Mouse (Mus musculus): ENCODE results near the gene Pon1. TPM values are rescaled to one million over a fixed set of nuclear protein-coding genes. Genes with fewer than 3 reads are reported as not detected.

Pon1 gene
- polyA plus RNA-seq, 1 experiment: not detected

DNA sequence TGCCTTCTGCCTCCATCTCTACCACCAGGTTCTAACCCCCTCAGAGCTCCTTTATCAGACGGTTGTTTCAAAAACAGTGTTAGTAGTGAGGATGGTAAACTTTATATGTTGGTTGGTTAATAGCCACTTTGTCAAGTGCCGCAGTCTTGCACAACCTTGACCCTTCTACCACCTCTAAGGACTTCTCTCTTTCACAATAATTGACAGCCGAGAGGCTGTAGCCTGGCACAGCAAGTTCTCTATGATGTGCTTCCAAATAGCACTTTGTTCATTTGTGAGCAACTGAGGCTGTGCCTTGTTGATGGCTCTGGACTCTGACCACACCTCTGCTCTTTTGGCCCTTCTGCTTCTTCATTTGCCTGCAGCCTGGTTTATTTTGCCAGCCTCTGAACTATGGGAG, 6.2 kb upstream of the Pon1 start:
- Histone ChIP-seq H3K4me3 (ENCODE audit: insufficient read depth, poor library complexity, severe bottlenecking) (no peak overlapping the region), H3K79me3 (ENCODE audit: low read depth) (no peaks in the 10 kb centered on the region), H3K79me2 (ENCODE audit: control insufficient read depth, insufficient read depth) (no peaks in the 10 kb centered on the region), H3ac (ENCODE audit: control insufficient read depth, insufficient read length, low read depth) (no peak overlapping the region), H3K36me3 (ENCODE audit: control insufficient read depth, insufficient read depth) (no peaks in the 10 kb centered on the region), H3K27me3 (ENCODE audit: control insufficient read depth, insufficient read depth, insufficient read length) (peaks cover 4% of the 10 kb centered on the region)
- no peak for TF ChIP-seq MAX (IDR thresholded peaks at IDR 0.05)
- TF ChIP-seq MYOG (IDR thresholded peaks at IDR 0.05; ENCODE audit: control insufficient read depth, extremely low read depth, insufficient read length): no peak
- no peak for TF ChIP-seq MYOD1 (IDR thresholded peaks at IDR 0.05; ENCODE audit: control insufficient read depth, insufficient read length, low read depth)
- TF ChIP-seq FOSL1 (IDR thresholded peaks at IDR 0.05; ENCODE audit: insufficient read depth, low read length, poor library complexity, severe bottlenecking): no peak
- no peak for TF ChIP-seq CTCF (IDR thresholded peaks at IDR 0.05; ENCODE audit: control insufficient read depth, insufficient read depth, insufficient read length)
- TF ChIP-seq CEBPB (IDR thresholded peaks at IDR 0.05; ENCODE audit: low read depth): no peak
- TF ChIP-seq USF1 (IDR thresholded peaks at IDR 0.05; ENCODE audit: low read depth): no peak

DNA sequence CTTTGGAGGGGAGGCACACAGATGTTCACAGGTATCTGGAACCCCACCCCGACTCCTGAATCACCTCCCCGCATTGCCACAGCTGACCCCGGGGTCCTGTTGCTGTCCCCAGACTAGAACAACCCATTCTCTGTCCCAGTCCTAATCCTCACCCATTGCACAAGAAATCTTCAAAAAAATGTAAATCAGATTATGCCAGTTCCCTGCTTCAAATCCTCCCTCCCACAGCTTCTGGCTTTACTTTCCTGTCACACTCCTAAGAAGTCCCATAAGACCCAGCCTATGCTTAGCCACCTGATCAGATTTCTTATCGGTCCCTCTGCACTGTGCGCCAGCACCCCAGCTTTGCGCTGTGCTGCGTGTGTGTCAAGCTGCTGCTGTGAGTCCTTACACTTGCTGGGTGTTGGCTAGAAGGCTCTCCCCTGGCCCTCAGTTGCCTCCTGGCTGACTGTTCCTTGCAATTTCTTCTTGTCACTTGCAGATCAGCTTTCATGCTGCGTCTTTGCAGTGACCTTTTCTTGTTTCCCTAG, 5.7 kb upstream of the Pon1 start:
- TF ChIP-seq MAX (IDR thresholded peaks at IDR 0.05): no peak
- TF ChIP-seq MYOD1 (IDR thresholded peaks at IDR 0.05; ENCODE audit: control insufficient read depth, insufficient read length, low read depth): no peak
- no peak for TF ChIP-seq FOSL1 (IDR thresholded peaks at IDR 0.05; ENCODE audit: insufficient read depth, low read length, poor library complexity, severe bottlenecking)
- TF ChIP-seq CTCF (IDR thresholded peaks at IDR 0.05; ENCODE audit: control insufficient read depth, insufficient read depth, insufficient read length): no peak
- no peak for TF ChIP-seq MYOG (IDR thresholded peaks at IDR 0.05; ENCODE audit: control insufficient read depth, extremely low read depth, insufficient read length)
- TF ChIP-seq CEBPB (IDR thresholded peaks at IDR 0.05; ENCODE audit: low read depth): no peak
- TF ChIP-seq USF1 (IDR thresholded peaks at IDR 0.05; ENCODE audit: low read depth): no peak
- Histone ChIP-seq H3K36me3 (ENCODE audit: control insufficient read depth, insufficient read depth) (no peaks in the 10 kb centered on the region), H3ac (ENCODE audit: control insufficient read depth, insufficient read length, low read depth) (no peak overlapping the region), H3K4me3 (ENCODE audit: insufficient read depth, poor library complexity, severe bottlenecking) (no peak overlapping the region), H3K27me3 (ENCODE audit: control insufficient read depth, insufficient read depth, insufficient read length) (peaks cover 4% of the 10 kb centered on the region), H3K79me3 (ENCODE audit: low read depth) (no peaks in the 10 kb centered on the region), H3K79me2 (ENCODE audit: control insufficient read depth, insufficient read depth) (no peaks in the 10 kb centered on the region)

DNA sequence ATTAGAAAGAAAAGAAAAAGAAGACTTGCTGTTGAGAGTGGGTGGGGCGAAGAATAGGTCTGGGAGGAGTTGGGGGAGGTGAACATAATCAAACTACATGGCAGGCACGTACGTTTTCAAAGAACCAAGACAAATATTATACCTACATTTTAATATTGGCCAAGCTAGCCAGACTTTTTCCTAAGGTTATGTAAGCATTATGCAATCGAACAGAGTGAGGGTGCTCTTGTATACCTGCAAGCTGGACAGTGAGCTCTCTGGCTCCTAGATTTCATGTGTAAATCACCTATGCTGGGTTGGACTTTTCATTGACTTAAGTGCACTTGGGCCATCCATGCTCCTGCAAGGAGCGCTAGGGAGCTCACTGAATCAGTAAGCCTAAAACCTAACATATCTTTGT, 4.8 kb upstream of the Pon1 start:
- Histone ChIP-seq H3ac (ENCODE audit: control insufficient read depth, insufficient read length, low read depth) (no peak overlapping the region), H3K79me3 (ENCODE audit: low read depth) (no peaks in the 10 kb centered on the region), H3K4me3 (ENCODE audit: insufficient read depth, poor library complexity, severe bottlenecking) (no peak overlapping the region), H3K36me3 (ENCODE audit: control insufficient read depth, insufficient read depth) (no peaks in the 10 kb centered on the region), H3K27me3 (ENCODE audit: control insufficient read depth, insufficient read depth, insufficient read length) (peaks cover 4% of the 10 kb centered on the region), H3K79me2 (ENCODE audit: control insufficient read depth, insufficient read depth) (no peaks in the 10 kb centered on the region)
- no peak for TF ChIP-seq FOSL1 (IDR thresholded peaks at IDR 0.05; ENCODE audit: insufficient read depth, low read length, poor library complexity, severe bottlenecking)
- TF ChIP-seq USF1 (IDR thresholded peaks at IDR 0.05; ENCODE audit: low read depth): no peak
- TF ChIP-seq MYOG (IDR thresholded peaks at IDR 0.05; ENCODE audit: control insufficient read depth, extremely low read depth, insufficient read length): no peak
- no peak for TF ChIP-seq MYOD1 (IDR thresholded peaks at IDR 0.05; ENCODE audit: control insufficient read depth, insufficient read length, low read depth)
- TF ChIP-seq CEBPB (IDR thresholded peaks at IDR 0.05; ENCODE audit: low read depth): no peak
- no peak for TF ChIP-seq CTCF (IDR thresholded peaks at IDR 0.05; ENCODE audit: control insufficient read depth, insufficient read depth, insufficient read length)
- no peak for TF ChIP-seq MAX (IDR thresholded peaks at IDR 0.05)

- Histone ChIP-seq H3K36me3 (ENCODE audit: control insufficient read depth, insufficient read depth) (no peaks in the 10 kb centered on the region), H3ac (ENCODE audit: control insufficient read depth, insufficient read length, low read depth) (no peak overlapping the region), H3K79me2 (ENCODE audit: control insufficient read depth, insufficient read depth) (no peaks in the 10 kb centered on the region), H3K79me3 (ENCODE audit: low read depth) (no peaks in the 10 kb centered on the region), H3K4me3 (ENCODE audit: insufficient read depth, poor library complexity, severe bottlenecking) (no peak overlapping the region), H3K27me3 (ENCODE audit: control insufficient read depth, insufficient read depth, insufficient read length) (no peaks in the 10 kb centered on the region)
- no peak for TF ChIP-seq CTCF (IDR thresholded peaks at IDR 0.05; ENCODE audit: control insufficient read depth, insufficient read depth, insufficient read length)
- TF ChIP-seq FOSL1 (IDR thresholded peaks at IDR 0.05; ENCODE audit: insufficient read depth, low read length, poor library complexity, severe bottlenecking): no peak
- TF ChIP-seq MYOD1 (IDR thresholded peaks at IDR 0.05; ENCODE audit: control insufficient read depth, insufficient read length, low read depth): no peak
- TF ChIP-seq CEBPB (IDR thresholded peaks at IDR 0.05; ENCODE audit: low read depth): no peak
- no peak for TF ChIP-seq MAX (IDR thresholded peaks at IDR 0.05)
- no peak for TF ChIP-seq MYOG (IDR thresholded peaks at IDR 0.05; ENCODE audit: control insufficient read depth, extremely low read depth, insufficient read length)
- TF ChIP-seq USF1 (IDR thresholded peaks at IDR 0.05; ENCODE audit: low read depth): no peak
Measured at GRCm38 (mm10) chr6:5190761-5191160, 3.0 kb downstream of the Pon1 start.

- H3K79me2 ChIP-seq (ENCODE audit: control insufficient read depth, insufficient read depth): no peaks in the 10 kb centered on the region
- TF ChIP-seq MYOD1 (IDR thresholded peaks at IDR 0.05; ENCODE audit: control insufficient read depth, insufficient read length, low read depth): no peak
- TF ChIP-seq FOSL1 (IDR thresholded peaks at IDR 0.05; ENCODE audit: insufficient read depth, low read length, poor library complexity, severe bottlenecking): no peak
- TF ChIP-seq CTCF (IDR thresholded peaks at IDR 0.05; ENCODE audit: control insufficient read depth, insufficient read depth, insufficient read length): no peak
- TF ChIP-seq USF1 (IDR thresholded peaks at IDR 0.05; ENCODE audit: low read depth): no peak
- TF ChIP-seq MAX (IDR thresholded peaks at IDR 0.05): no peak
- no peak for TF ChIP-seq MYOG (IDR thresholded peaks at IDR 0.05; ENCODE audit: control insufficient read depth, extremely low read depth, insufficient read length)
- TF ChIP-seq CEBPB (IDR thresholded peaks at IDR 0.05; ENCODE audit: low read depth): no peak
- no peaks in the 10 kb centered on the region for H3K36me3 ChIP-seq (ENCODE audit: control insufficient read depth, insufficient read depth)
- no peaks in the 10 kb centered on the region for H3K27me3 ChIP-seq (ENCODE audit: control insufficient read depth, insufficient read depth, insufficient read length)
- H3ac ChIP-seq (ENCODE audit: control insufficient read depth, insufficient read length, low read depth): no peak overlapping the region
- H3K4me3 ChIP-seq (ENCODE audit: insufficient read depth, poor library complexity, severe bottlenecking): no peak overlapping the region
- no peaks in the 10 kb centered on the region for H3K79me3 ChIP-seq (ENCODE audit: low read depth)
Measured at GRCm38 (mm10) chr6:5189507-5189906, 4.2 kb downstream of the Pon1 start.
